Mouse (Mus musculus): ENCODE results near the gene Tuba1a.
A peak's percentile ranks its signal among the peaks of the same experiment; 100 is the strongest.
"Not testable (repeated sequence)": the region's sequence is repeated elsewhere in the genome, so short reads cannot be mapped to it uniquely, and the experiment has no call there.

Gene Tuba1a

DNA sequence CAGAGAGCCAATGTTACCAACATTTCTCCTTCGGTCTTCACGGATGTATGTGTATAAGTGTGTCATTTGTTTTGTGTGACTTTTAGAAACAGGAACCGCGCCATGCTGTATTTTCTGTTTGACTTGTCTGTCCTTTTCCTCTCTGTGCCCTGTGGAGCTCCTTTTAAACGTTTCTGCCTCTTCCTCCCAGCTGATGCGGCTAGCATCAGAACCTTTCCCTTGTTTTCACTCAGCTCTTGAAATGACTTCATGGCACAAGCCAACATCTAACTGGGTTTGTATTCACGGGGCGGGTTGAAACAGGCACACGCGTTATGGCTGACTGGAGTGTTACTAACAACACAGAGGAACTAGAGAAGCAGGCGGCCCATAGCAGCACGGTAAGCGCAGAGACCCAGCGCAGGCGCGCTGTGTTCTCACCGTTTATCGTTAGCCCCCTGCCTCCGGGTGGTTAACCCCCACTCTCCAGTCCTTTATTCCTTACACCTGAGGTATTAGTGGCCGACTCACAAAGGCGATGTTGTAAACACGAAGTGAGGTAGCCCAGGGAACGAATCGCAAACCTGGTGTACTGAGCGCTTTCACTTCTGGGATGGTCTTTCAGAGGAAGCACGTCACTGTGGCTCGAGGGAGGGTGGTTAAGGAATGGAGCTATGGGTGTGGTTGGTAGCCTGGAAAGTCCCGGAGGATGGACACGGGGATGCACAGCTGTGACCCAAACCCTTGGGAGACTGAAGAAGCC, 31.9 kb upstream of the Tuba1a start:
- peak; percentile 75 for DNase-seq

DNA sequence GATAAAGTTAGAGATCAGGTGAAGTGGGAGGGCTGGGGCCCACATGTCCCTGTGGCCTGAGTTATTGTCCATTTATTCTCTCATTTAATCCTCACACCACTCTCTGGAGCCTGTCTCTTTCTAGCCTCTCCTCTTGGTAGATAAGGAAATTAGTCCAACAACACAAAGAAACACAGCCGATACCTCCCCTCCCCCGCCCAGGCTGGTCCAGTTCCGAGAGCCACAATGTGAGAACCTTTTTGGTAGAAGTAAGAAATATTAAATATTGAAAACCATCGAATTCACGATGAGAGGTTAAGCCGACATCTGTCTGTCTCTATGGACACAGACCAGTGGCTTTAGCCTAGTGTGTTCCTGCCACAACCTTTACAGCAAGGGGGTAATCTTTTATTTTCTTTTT, 31.2 kb upstream of the Tuba1a start:
- peak; percentile 41 for DNase-seq

GRCm38 (mm10) chr15:98983431-98984081, 30.1 kb upstream of the Tuba1a start:
- DNase-seq, result peak; percentile 32

DNA sequence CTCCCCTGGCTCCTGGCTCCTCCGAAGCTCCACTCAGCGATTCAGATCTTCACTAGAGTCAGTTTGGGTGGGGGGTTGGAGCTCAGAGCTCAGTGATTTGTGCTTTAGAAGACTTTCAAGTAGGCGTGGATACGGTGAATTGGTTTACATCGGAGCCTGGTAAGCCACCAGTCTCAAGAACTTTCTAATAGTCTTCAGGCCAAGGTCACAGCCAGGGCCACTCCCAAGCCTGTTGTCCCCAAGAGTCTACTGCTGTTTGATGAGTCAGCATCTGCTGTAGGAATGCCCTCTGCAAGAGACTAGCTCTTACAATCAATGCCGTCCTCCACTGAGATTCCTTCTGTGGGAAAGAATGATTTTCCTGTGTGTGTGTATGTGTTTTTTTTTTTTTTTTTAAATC, 28.6 kb upstream of the Tuba1a start:
- DNase-seq, result no peak

DNA sequence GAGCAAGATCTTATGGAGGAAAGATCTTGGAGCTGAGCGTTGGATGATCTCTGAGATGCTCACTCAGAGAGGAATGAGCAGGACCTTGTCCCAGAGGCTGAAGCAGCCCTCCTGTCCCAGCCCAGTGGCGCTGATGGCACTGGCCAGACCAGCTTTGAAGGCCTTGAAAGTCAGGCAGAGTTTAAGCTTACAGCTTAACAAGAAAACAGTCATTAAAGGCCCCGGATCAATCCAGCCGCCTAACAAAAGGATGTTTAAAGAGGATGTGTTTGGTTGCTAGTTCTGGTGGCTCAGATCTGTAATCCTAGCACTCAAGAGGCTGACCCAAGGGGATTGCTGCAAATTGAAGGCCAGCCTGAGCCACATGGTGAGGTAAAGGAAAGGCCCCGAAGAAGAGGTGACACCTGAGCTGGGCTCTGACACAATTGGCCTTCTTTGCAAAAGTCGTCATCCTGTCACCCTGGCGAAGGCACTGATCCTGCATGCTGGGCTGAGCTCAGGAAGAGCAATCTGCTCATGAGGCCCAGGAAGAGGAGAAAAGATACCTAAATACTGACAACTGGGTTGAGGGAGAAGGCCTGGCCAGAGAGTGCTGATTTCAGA, 26.6 kb upstream of the Tuba1a start:
- DNase-seq, result no peak

DNA sequence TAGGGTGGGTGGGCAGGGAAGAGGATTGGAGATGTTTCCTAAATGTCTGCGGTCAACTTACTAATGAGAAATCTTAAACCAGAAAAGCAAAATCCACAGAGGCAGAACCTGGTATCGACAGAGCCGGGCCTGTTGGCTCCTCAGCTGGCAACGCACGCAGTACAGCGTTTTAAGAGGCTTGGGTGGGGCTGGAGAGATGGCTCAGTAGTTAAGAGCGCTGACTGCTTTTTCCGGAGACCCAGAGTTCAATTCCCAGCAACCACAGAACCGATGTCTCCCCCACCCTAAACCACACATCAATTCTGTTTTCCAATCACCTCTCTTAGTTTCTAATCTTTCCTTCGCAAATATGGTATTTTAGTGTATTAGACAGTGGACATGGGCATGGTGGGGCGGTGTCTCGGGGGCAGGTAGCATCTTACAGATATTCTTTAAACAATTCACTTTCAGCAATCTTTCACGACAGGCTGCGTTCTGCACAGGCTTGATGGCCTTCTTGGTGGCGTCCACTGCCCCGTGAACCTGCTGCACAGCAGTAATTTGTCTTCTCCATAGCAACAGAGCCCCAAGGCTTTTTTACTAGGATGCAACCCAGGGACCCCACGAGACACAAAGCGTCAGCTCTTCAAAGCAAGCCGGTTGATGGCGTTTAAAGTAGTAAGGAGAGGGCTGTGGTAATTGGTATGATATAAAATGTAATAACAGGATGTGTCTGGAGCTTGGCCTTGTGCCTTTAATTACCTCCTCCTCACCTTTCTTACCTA, 25.1 kb upstream of the Tuba1a start:
- DNase-seq, result no peak

- DNase-seq, result no peak
These were observed 24.4 kb upstream of the Tuba1a start for GRCm38 (mm10) chr15:98977759-98978408.

- DNase-seq, result no peak
These were observed 23.6 kb upstream of the Tuba1a start for GRCm38 (mm10) chr15:98976763-98977758.

- no peak for DNase-seq
These were observed 19.6 kb upstream of the Tuba1a start for GRCm38 (mm10) chr15:98973015-98973614.

DNA sequence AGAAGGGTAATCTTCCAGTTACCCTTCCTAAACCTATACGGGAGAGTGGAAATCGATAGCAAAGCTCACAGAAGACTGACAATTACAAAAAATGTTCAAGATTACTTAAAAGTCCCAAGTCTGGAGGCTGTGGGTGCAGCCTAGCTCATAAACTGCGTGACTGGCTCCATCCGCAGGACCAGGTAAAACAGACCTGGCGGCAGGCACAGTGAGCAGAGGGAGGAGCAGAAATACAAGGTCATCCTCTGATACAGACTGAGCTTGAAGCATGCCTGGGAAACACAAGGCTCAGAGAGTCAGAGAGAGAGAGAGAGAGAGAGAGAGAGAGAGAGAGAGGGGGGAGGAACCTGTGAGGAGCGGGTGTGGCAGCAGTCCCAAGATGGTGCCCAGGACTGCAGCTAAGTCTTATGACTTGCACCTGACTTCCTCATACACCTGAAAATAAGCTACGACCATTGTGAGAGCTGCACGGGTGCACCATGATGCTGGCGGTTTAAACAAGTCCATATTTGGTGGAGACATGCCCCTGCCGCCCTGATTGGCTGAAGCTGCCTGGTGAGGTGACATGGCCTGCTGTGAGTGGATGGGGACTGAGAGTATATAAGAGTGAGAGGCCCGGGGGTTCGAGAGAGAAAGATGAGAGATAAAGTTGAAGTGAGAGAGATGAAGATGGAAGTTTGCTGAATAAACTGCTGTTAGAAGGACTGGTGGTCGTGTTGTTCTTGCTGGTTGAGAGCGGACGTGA, 18.2 kb upstream of the Tuba1a start:
- DNase-seq, result not testable (repeated sequence)

- DNase-seq, result no peak
These were observed 17.6 kb upstream of the Tuba1a start for GRCm38 (mm10) chr15:98971111-98971510.

GRCm38 (mm10) chr15:98969372-98970101, 16.0 kb upstream of the Tuba1a start:
- no peak for DNase-seq

- DNase-seq, result peak; percentile 80
These were observed 15.3 kb upstream of the Tuba1a start for GRCm38 (mm10) chr15:98968701-98969371.

GRCm38 (mm10) chr15:98959531-98959930, 6.0 kb upstream of the Tuba1a start:
- DNase-seq, result no peak

DNA sequence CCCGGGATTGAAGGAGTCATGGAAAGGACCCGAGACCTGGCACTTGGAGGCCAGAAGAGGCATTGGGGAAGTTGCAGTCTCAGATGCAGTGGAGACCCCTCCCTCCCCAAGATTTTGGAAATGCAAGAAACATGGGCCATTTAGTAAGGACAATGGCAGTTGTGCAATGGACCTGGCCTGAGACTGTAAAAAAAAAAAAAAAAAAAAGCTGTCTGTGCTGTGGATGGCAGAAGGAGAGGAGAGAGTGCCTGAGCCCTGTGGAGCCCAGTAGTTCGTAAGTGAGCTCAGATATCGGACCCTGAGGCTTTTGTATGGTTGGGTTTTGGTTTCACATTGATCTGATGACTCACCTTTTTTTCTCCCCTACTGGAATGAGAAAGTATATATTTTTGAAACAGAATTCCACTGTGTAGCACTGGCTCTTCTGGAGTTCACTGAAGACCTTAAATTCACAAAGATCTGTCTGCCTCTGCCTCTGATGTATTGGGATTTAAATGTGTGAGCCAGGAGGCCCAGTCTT, 5.5 kb upstream of the Tuba1a start:
- DNase-seq, result no peak

GRCm38 (mm10) chr15:98957475-98957874, 4.0 kb upstream of the Tuba1a start:
- DNase-seq, result no peak

- no peak for DNase-seq
These were observed 2.5 kb upstream of the Tuba1a start for GRCm38 (mm10) chr15:98956000-98956399.

DNA sequence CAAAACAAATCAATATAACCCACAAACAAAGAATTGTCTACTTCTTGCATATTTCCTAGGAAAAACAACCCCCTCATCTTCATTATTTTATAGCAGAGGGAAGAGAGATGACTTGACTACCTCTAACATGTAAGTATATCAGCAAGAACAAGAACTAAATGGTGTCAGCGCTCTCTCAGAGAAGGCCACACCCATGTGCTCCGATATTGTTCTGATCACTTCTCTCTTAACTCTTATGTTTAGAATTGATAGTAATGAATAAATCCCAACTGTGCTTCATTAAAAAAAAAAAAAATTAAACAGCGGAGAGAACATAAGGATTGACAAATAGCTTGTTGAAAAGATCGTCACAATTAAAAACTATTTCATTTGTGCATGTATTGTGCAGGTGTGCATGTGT, 1.8 kb upstream of the Tuba1a start:
- DNase-seq, result no peak

All from cerebellum, adult 8-10 months (tissue).